Mouse (Mus musculus): ENCODE data around the gene Cs. TPM values are rescaled to one million over a fixed set of nuclear protein-coding genes. Genes with fewer than 3 reads are reported as not detected.

Cs gene
- polyA plus RNA-seq, 1 experiment from 2014 or later = 263 TPM

GRCm38 (mm10) chr10:128412055-128412381 is 74.5 kb downstream of the Cs start:
- Histone ChIP-seq H3K9me3 (ENCODE audit: control insufficient read depth, low read length) (no peaks in the 10 kb centered on the region), H3K4me3 (ENCODE audit: low read depth, low read length) (peak overlapping the region; percentile 93), H3K4me1 (replicated peaks; ENCODE audit: control insufficient read depth, insufficient read depth, low read length) (peaks cover 13% of the 10 kb centered on the region), H3K4me2 (ENCODE audit: low read depth, low read length, severe bottlenecking) (peak overlapping the region; percentile 96), H3K9ac (ENCODE audit: low read length) (peak overlapping the region; percentile 84), H3K27ac (ENCODE audit: low read depth, low read length) (peak overlapping the region; percentile 81), H3K27me3 (ENCODE audit: control insufficient read depth, insufficient read depth, low read length) (no peaks in the 10 kb centered on the region), H3K36me3 (ENCODE audit: control insufficient read depth, insufficient read depth, low read length) (no peaks in the 10 kb centered on the region; the same call in 1 of the 2 replicates)
- ATAC-seq (replicated peaks; ENCODE audit: low FRiP score) (no peak), DNase-seq (ENCODE audit: low spot score) (no peak)
- WGBS = under 1% methylated on average over 14 of the region's 14 CpGs

Small RNAs within 50 kb of the gene (microRNA-seq; reads per million reads assigned to microRNA genes)
- gene Gm25361 (ENCODE audit: insufficient number of aligned reads) (not detected), gene Gm26308 (ENCODE audit: insufficient number of aligned reads) (not detected), gene Mir6914 (ENCODE audit: insufficient number of aligned reads) (not detected), gene Mir6915 (ENCODE audit: insufficient number of aligned reads) (2.5 reads per million)

Other genes with a start within 250 kb of the Cs start
- gene Baz2a, start 246.2 kb upstream of the Cs start, polyA plus RNA-seq (2014; fragmentation: Nextera tagmentation; extraction: Ambion mirVana) = 20.9 and 21.9 TPM in 2 replicates
- gene Rbms2, start 157.4 kb upstream of the Cs start, polyA plus RNA-seq (2014; fragmentation: Nextera tagmentation; extraction: Ambion mirVana) = 21.7 and 22.3 TPM in 2 replicates
- 1.3 and 1.7 TPM in 2 replicates for gene Gls2, start 143.3 kb upstream of the Cs start, polyA plus RNA-seq (2014; fragmentation: Nextera tagmentation; extraction: Ambion mirVana)
- 23.1 and 26.7 TPM in 2 replicates for gene Spryd4, start 125.9 kb upstream of the Cs start, polyA plus RNA-seq (2014; fragmentation: Nextera tagmentation; extraction: Ambion mirVana)
- gene Mip, start 111.9 kb upstream of the Cs start, polyA plus RNA-seq (2014; fragmentation: Nextera tagmentation; extraction: Ambion mirVana) = 0.28 and 0.55 TPM in 2 replicates
- gene Timeless, start 105.7 kb upstream of the Cs start, polyA plus RNA-seq (2014; fragmentation: Nextera tagmentation; extraction: Ambion mirVana) = 81.7 and 89.7 TPM in 2 replicates
- 0.77 and 0.89 TPM in 2 replicates for gene Apon, start 83.6 kb upstream of the Cs start, polyA plus RNA-seq (2014; fragmentation: Nextera tagmentation; extraction: Ambion mirVana)
- gene Apof, start 69.1 kb upstream of the Cs start, polyA plus RNA-seq (2014; fragmentation: Nextera tagmentation; extraction: Ambion mirVana) = not detected in 2 replicates
- 16.1 and 16.4 TPM in 2 replicates for gene Stat2, start 67.2 kb upstream of the Cs start, polyA plus RNA-seq (2014; fragmentation: Nextera tagmentation; extraction: Ambion mirVana)
- gene Il23a, start 39.0 kb upstream of the Cs start, polyA plus RNA-seq (2014; fragmentation: Nextera tagmentation; extraction: Ambion mirVana) = not detected in 2 replicates
- 45.2 and 46.1 TPM in 2 replicates for gene Pan2, start 34.4 kb upstream of the Cs start, polyA plus RNA-seq (2014; fragmentation: Nextera tagmentation; extraction: Ambion mirVana)
- gene Cnpy2, start 15.3 kb upstream of the Cs start, polyA plus RNA-seq (2014; fragmentation: Nextera tagmentation; extraction: Ambion mirVana) = 222 and 224 TPM in 2 replicates
- gene Coq10a, start 31.3 kb downstream of the Cs start, polyA plus RNA-seq (2014; fragmentation: Nextera tagmentation; extraction: Ambion mirVana) = 21.0 and 23.1 TPM in 2 replicates
- gene Ankrd52, start 39.4 kb downstream of the Cs start, polyA plus RNA-seq (2014; fragmentation: Nextera tagmentation; extraction: Ambion mirVana) = 13.3 and 15.4 TPM in 2 replicates
- gene Slc39a5, start 63.5 kb downstream of the Cs start, polyA plus RNA-seq (2014; fragmentation: Nextera tagmentation; extraction: Ambion mirVana) = 0.24 TPM in 1 of 2 replicates, not detected in the other
- 151 TPM in 2 replicates for gene Nabp2, start 73.8 kb downstream of the Cs start, polyA plus RNA-seq (2014; fragmentation: Nextera tagmentation; extraction: Ambion mirVana)
- gene Rnf41, start 73.9 kb downstream of the Cs start, polyA plus RNA-seq (2014; fragmentation: Nextera tagmentation; extraction: Ambion mirVana) = 41.5 and 47.9 TPM in 2 replicates
- gene Smarcc2, start 121.5 kb downstream of the Cs start, polyA plus RNA-seq (2014; fragmentation: Nextera tagmentation; extraction: Ambion mirVana) = 139 and 144 TPM in 2 replicates
- gene Myl6, start 156.4 kb downstream of the Cs start, polyA plus RNA-seq (2014; fragmentation: Nextera tagmentation; extraction: Ambion mirVana) = 620 and 659 TPM in 2 replicates
- 3.0 and 3.4 TPM in 2 replicates for gene Myl6b, start 161.0 kb downstream of the Cs start, polyA plus RNA-seq (2014; fragmentation: Nextera tagmentation; extraction: Ambion mirVana)
- gene Esyt1, start 188.1 kb downstream of the Cs start, polyA plus RNA-seq (2014; fragmentation: Nextera tagmentation; extraction: Ambion mirVana) = 15.2 and 18.1 TPM in 2 replicates
- gene Zc3h10, start 210.0 kb downstream of the Cs start, polyA plus RNA-seq (2014; fragmentation: Nextera tagmentation; extraction: Ambion mirVana) = 16.3 and 17.5 TPM in 2 replicates
- gene Rpl41, start 211.6 kb downstream of the Cs start, polyA plus RNA-seq (2014; fragmentation: Nextera tagmentation; extraction: Ambion mirVana) = 3,049 and 3,079 TPM in 2 replicates
- 249 and 269 TPM in 2 replicates for gene Pa2g4, start 228.3 kb downstream of the Cs start, polyA plus RNA-seq (2014; fragmentation: Nextera tagmentation; extraction: Ambion mirVana)